Mouse (Mus musculus): ENCODE measurements at regions not wholly inside any gene's neighbourhood (a gene's known extent, or its start where the extent isn't known, plus 50 kb on each side); places are given as distances from the start of the nearest gene placed in this dataset.

GRCm38 (mm10) chr16:68951508-68952236, 911.9 kb downstream of the Speer2 start:
- no peak for DNase-seq

GRCm38 (mm10) chr16:68910821-68911220, 952.7 kb downstream of the Speer2 start:
- DNase-seq, result peak; percentile 71

GRCm38 (mm10) chr16:68898136-68898535, 965.4 kb downstream of the Speer2 start:
- DNase-seq, result no peak

- DNase-seq, result no peak
Observed at GRCm38 (mm10) chr16:68848733-68849132, 1014.8 kb downstream of the Speer2 start.

Measured in cerebellum, postnatal 10 days (tissue).